ENCODE assay signal across 10 mouse cellular contexts in the genomic region with DNA sequence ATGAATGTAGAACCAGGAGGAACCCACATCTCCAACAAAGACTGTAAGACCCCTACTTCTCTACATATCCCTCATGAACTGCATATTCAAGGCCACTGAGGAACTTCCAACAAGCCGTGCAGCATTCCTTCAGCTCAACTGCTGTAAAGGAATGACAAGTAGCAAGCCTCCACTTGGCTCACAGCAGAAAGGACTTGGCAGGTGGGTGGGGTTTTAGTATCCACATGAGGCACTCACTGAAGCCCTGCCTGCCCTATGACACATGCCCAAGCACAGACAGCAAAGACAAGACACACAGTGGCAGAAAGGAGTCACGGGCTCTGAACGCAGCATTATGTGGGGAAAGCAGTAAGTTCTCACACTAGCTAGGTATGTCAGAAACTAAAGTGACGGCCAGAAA. TPM values are rescaled to one million over a fixed set of nuclear protein-coding genes. Genes with fewer than 3 reads are reported as not detected.
DNase-seq lines count a peak whose midpoint lies in the region; ATAC-seq and TF ChIP-seq lines count a peak whose summit lies in the region.
"Had no signal": no experiment of that assay in that cellular context is flagged by ENCODE, and none has a peak within 500 bp of the region (broad histone marks: within the 10 kb centered on the region; RNA-seq: fewer than 3 reads in every experiment).

No protein-coding gene starts in this region.

- DNase-seq in limb, embryonic 14.5 days (ENCODE audit: low spot score), result peak; percentile 55
- DNase-seq in limb, embryonic 10.5 days (ENCODE audit: low spot score), result no peak
- peak; percentile 59 to 80 for DNase-seq in kidney, postnatal 36 days
- no peak for DNase-seq in frontal cortex, postnatal 10 days (ENCODE audit: low spot score in 2 of 2)
- DNase-seq in layer of hippocampus, adult 18-20 months (ENCODE audit: low spot score in 2 of 2), result no peak

- no peak overlapping the region for H3K4me2 ChIP-seq in limb, embryonic 14.5 days (replicated peaks; ENCODE audit: low read depth, low read length, severe bottlenecking)
- H3K4me2 ChIP-seq in heart, embryonic 11.5 days, result peak overlapping the region; percentile 43
- no peak overlapping the region for H3K4me2 ChIP-seq in forebrain, embryonic 12.5 days
- H3K4me2 ChIP-seq: neural tube, embryonic 13.5 days had no signal

- H3K4me1 ChIP-seq in limb, embryonic 14.5 days (ENCODE audit: control insufficient read depth, insufficient read depth, low read length), result no peaks in the 10 kb centered on the region
- no peaks in the 10 kb centered on the region for H3K4me1 ChIP-seq in limb, embryonic 10.5 days
- H3K4me1 ChIP-seq in heart, embryonic 11.5 days (ENCODE audit: control insufficient read depth, insufficient read depth, low read length), result 0 out of 2 replicates have a peak, but pooled peaks cover 2% of the 10 kb centered on the region
- no peaks in the 10 kb centered on the region for H3K4me1 ChIP-seq in forebrain, embryonic 12.5 days
- H3K4me1 ChIP-seq: neural tube, embryonic 13.5 days had no signal

- no peak for TF ChIP-seq POLR2A in limb, embryonic 14.5 days (IDR thresholded peaks at IDR 0.05; ENCODE audit: borderline replicate concordance, extremely low read depth, insufficient read depth, insufficient read length)

- no peaks in the 10 kb centered on the region for H3K27me3 ChIP-seq in limb, embryonic 14.5 days (ENCODE audit: control insufficient read depth, insufficient read depth, low read length)
- H3K27me3 ChIP-seq in limb, embryonic 10.5 days (ENCODE audit: low read depth, poor library complexity, severe bottlenecking), result no peaks in the 10 kb centered on the region
- H3K27me3 ChIP-seq in heart, embryonic 11.5 days (ENCODE audit: control insufficient read depth, insufficient read depth, low read length), result no peaks in the 10 kb centered on the region
- no peaks in the 10 kb centered on the region for H3K27me3 ChIP-seq in forebrain, embryonic 12.5 days
- H3K27me3 ChIP-seq: neural tube, embryonic 13.5 days had no signal

- no peak overlapping the region for H3K4me3 ChIP-seq in limb, embryonic 14.5 days (replicated peaks; ENCODE audit: low read length)
- no peak overlapping the region for H3K4me3 ChIP-seq in limb, embryonic 10.5 days
- H3K4me3 ChIP-seq in heart, embryonic 11.5 days (ENCODE audit: low read depth, low read length), result no peak overlapping the region
- no peak overlapping the region for H3K4me3 ChIP-seq in forebrain, embryonic 12.5 days (replicated peaks)
- H3K4me3 ChIP-seq: neural tube, embryonic 13.5 days had no signal

- ATAC-seq in limb, embryonic 14.5 days (ENCODE audit: low FRiP score, low read depth), result no peak
- ATAC-seq in heart, embryonic 11.5 days (replicated peaks; ENCODE audit: insufficient number of reproducible peaks, low FRiP score, low TSS enrichment), result peak; percentile 49; the same call in 1 of the 2 replicates
- no peak for ATAC-seq in cerebellum, adult (ENCODE audit: insufficient number of reproducible peaks, low FRiP score, low TSS enrichment)
- ATAC-seq in forebrain, embryonic 12.5 days (ENCODE audit: low FRiP score), result no peak

- no peak overlapping the region; the same call in 1 of the 2 replicates for H3K27ac ChIP-seq in limb, embryonic 14.5 days (replicated peaks; ENCODE audit: low read depth, low read length)
- no peak overlapping the region for H3K27ac ChIP-seq in limb, embryonic 10.5 days
- peak overlapping the region; percentile 75 for H3K27ac ChIP-seq in heart, embryonic 11.5 days (ENCODE audit: low read depth, low read length)
- H3K27ac ChIP-seq in forebrain, embryonic 12.5 days, result no peak overlapping the region
- H3K27ac ChIP-seq: neural tube, embryonic 13.5 days had no signal

- 80% methylated on average over 4 of the region's 4 CpGs for WGBS in limb, embryonic 14.5 days
- 90% methylated on average over 4 of the region's 4 CpGs for WGBS in limb, embryonic 10.5 days
- 58% methylated on average over 4 of the region's 4 CpGs for WGBS in heart, embryonic 11.5 days (ENCODE audit: insufficient replicate concordance)
- 93% methylated on average over 4 of the region's 4 CpGs for WGBS in forebrain, embryonic 12.5 days

- H3K9ac ChIP-seq in limb, embryonic 14.5 days (ENCODE audit: low read depth, low read length, severe bottlenecking), result no peak overlapping the region
- no peak overlapping the region for H3K9ac ChIP-seq in heart, embryonic 11.5 days (ENCODE audit: low read depth, low read length)
- no peak overlapping the region for H3K9ac ChIP-seq in forebrain, embryonic 12.5 days
- H3K9ac ChIP-seq: neural tube, embryonic 13.5 days had no signal

- H3K9me3 ChIP-seq in limb, embryonic 14.5 days (ENCODE audit: control insufficient read depth, low read length), result no peaks in the 10 kb centered on the region
- no peaks in the 10 kb centered on the region for H3K9me3 ChIP-seq in limb, embryonic 10.5 days (replicated peaks)
- H3K9me3 ChIP-seq in heart, embryonic 11.5 days (replicated peaks; ENCODE audit: control insufficient read depth, low read length), result no peaks in the 10 kb centered on the region
- no peaks in the 10 kb centered on the region for H3K9me3 ChIP-seq in forebrain, embryonic 12.5 days
- H3K9me3 ChIP-seq: neural tube, embryonic 13.5 days had no signal

- peaks cover 2% of the 10 kb centered on the region; the same call in 1 of the 2 replicates for H3K36me3 ChIP-seq in limb, embryonic 14.5 days (ENCODE audit: control insufficient read depth, insufficient read depth, low read length)
- H3K36me3 ChIP-seq in limb, embryonic 10.5 days, result peaks cover 17% of the 10 kb centered on the region
- no peaks in the 10 kb centered on the region for H3K36me3 ChIP-seq in heart, embryonic 11.5 days (ENCODE audit: control insufficient read depth, insufficient read depth, low read length)
- H3K36me3 ChIP-seq in forebrain, embryonic 12.5 days (replicated peaks), result peaks cover 14% of the 10 kb centered on the region

RNA-seq across cellular contexts. Expression of a gene that starts 30.7 kb away (rescaled TPM):
- 16.3 and 17.3 TPM in 2 replicates for polyA plus RNA-seq in limb, embryonic 14.5 days (2012; rRNA removed)
- polyA plus RNA-seq in limb, embryonic 14.5 days (2014; fragmentation: Nextera tagmentation; extraction: Ambion mirVana), result 9.6 and 11.0 TPM in 2 replicates
- 13.5 and 16.6 TPM in 2 replicates for polyA plus RNA-seq in limb, embryonic 10.5 days (2016; fragmentation: Nextera tagmentation; extraction: Ambion mirVana)
- 5.4 and 7.2 TPM in 2 replicates for polyA plus RNA-seq in heart, embryonic 11.5 days (2014; fragmentation: Nextera tagmentation; extraction: Ambion mirVana)
- 15.8 and 18.9 TPM in 2 replicates for polyA plus RNA-seq in forebrain, embryonic 12.5 days (2016; fragmentation: Nextera tagmentation; extraction: Ambion mirVana)
- 10 to 100 TPM; 58.7 to 59.4 TPM for total RNA-seq in layer of hippocampus, adult 18-20 months (2021)

RNA-seq across cellular contexts. Expression of a gene that starts 46.2 kb away (rescaled TPM):
- 6.9 and 8.5 TPM in 2 replicates for polyA plus RNA-seq in limb, embryonic 14.5 days (2012; rRNA removed)
- polyA plus RNA-seq in limb, embryonic 14.5 days (2014; fragmentation: Nextera tagmentation; extraction: Ambion mirVana), result 3.8 and 9.7 TPM in 2 replicates
- polyA plus RNA-seq in limb, embryonic 10.5 days (2016; fragmentation: Nextera tagmentation; extraction: Ambion mirVana), result 0.86 TPM in 1 of 2 replicates, not detected in the other
- polyA plus RNA-seq in heart, embryonic 11.5 days (2014; fragmentation: Nextera tagmentation; extraction: Ambion mirVana), result 23.6 and 28.0 TPM in 2 replicates
- polyA plus RNA-seq in forebrain, embryonic 12.5 days (2016; fragmentation: Nextera tagmentation; extraction: Ambion mirVana), result not detected in 2 replicates
- total RNA-seq in layer of hippocampus, adult 18-20 months (2021), result not detected
- polyA plus RNA-seq: cortical plate, adult 2 months; neural tube, embryonic 13.5 days had no signal

RNA-seq across cellular contexts. Expression of a gene that starts 58.0 kb away (rescaled TPM):
- polyA plus RNA-seq in limb, embryonic 14.5 days (2012; rRNA removed), result 25.4 and 27.1 TPM in 2 replicates
- polyA plus RNA-seq in limb, embryonic 14.5 days (2014; fragmentation: Nextera tagmentation; extraction: Ambion mirVana), result 25.2 and 31.5 TPM in 2 replicates
- 0.51 and 1.9 TPM in 2 replicates for polyA plus RNA-seq in limb, embryonic 10.5 days (2016; fragmentation: Nextera tagmentation; extraction: Ambion mirVana)
- 106 and 127 TPM in 2 replicates for polyA plus RNA-seq in heart, embryonic 11.5 days (2014; fragmentation: Nextera tagmentation; extraction: Ambion mirVana)
- polyA plus RNA-seq in forebrain, embryonic 12.5 days (2016; fragmentation: Nextera tagmentation; extraction: Ambion mirVana), result 0.24 and 0.50 TPM in 2 replicates
- under 1 TPM; 0.12 to 0.13 TPM for total RNA-seq in layer of hippocampus, adult 18-20 months (2021)

Comparison
In these comparisons a context has a peak if more than half of its experiments do, and no peak if none do; other contexts are left out.
1. DNase-seq: peak in limb, embryonic 14.5 days (single experiment) and kidney, postnatal 36 days (2 of 2); none in limb, embryonic 10.5 days (single experiment), frontal cortex, postnatal 10 days (0 of 2) and layer of hippocampus, adult 18-20 months (0 of 2).